Mouse (Mus musculus): Measurements from ENCODE around the gene Il25. TPM values are rescaled to one million over a fixed set of nuclear protein-coding genes. Genes with fewer than 3 reads are reported as not detected.
A peak's percentile ranks its signal among the peaks of the same experiment; 100 is the strongest.
"Not testable (repeated sequence)": the region's sequence is repeated elsewhere in the genome, so short reads cannot be mapped to it uniquely, and the experiment has no call there.

The Il25 gene
- polyA plus RNA-seq, 1 experiment from 2014 or later: not detected

DNA sequence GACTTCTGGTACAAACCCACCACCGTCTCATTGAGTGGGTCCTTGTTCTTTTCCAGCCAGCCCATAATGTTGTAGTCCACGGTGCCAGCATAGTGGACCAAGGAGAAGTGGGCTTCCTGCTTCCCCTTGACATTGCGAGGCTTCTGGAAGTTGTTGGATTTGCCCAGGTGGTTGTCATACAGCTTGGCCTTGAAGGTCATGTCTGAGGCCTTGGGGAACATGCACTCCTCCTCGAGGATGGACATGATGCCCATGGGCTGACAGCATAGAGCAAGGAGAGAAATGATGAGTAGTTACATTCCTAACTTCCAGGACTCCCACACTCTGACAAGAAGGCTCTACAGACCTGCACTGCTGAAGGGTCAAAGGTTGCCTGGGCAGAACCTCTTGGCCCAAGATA, 26.0 kb downstream of the Il25 start:
- Histone ChIP-seq H3K4me2 (ENCODE audit: low read length) (peak overlapping the region; percentile 66), H3K9me3 (ENCODE audit: control insufficient read depth, low read length) (no peaks in the 10 kb centered on the region), H3K4me1 (ENCODE audit: control insufficient read depth in 2 of 2, insufficient read depth in 2 of 2, low read length in 2 of 2) (peaks cover 15 to 22% of the 10 kb centered on the region in 2 experiments; a peak in 3 of 4 replicates), H3K27ac (replicated peaks in 1 of 2; ENCODE audit: control insufficient read depth in 1 of 2, insufficient read depth in 1 of 2, low read depth in 2 of 2, low read length in 2 of 2) (peak overlapping the region; percentile 7 to 39; a peak in 2 of 4 replicates), H3K4me3 (ENCODE audit: control insufficient read depth in 1 of 2, insufficient read depth in 1 of 2, low read depth in 1 of 2, low read length in 2 of 2) (peak overlapping the region in 1 of 2 experiments; percentile 12; a peak in 1 of 4 replicates), H3K9ac (ENCODE audit: low read length) (peak overlapping the region; percentile 63; the same call in 1 of the 2 replicates), H3K36me3 (ENCODE audit: control insufficient read depth, insufficient read depth, low read length) (peaks cover 97% of the 10 kb centered on the region), H3K27me3 (ENCODE audit: control insufficient read depth, insufficient read depth, low read length) (no peaks in the 10 kb centered on the region)
- 60% methylated on average over 4 of the region's 4 CpGs for WGBS
- no peak for ATAC-seq (ENCODE audit: insufficient number of reproducible peaks, insufficient read depth, low FRiP score, low read depth)

DNA sequence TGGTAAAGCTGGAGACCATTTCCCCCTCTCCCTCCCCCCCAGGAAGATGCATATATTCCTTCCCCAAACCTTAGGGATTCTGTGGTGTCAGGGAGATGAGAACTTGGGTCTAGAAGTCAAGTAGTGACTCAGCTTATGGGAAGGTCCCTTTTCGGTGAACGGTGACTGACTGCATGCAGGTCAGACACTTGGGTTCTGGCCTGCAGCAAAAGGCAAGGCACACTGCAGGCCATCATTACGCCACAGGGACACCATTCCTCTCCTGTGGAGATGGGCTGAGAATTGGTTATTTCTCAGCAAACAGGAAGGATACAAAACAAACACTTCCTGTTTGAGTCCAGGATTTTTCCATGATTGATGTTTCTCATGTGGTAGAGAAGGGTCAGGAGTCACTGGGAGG, 26.7 kb downstream of the Il25 start:
- Histone ChIP-seq H3K4me3 (ENCODE audit: control insufficient read depth in 1 of 2, insufficient read depth in 1 of 2, low read depth in 1 of 2, low read length in 2 of 2) (peak overlapping the region; percentile 11 to 16; a peak in 1 of 4 replicates), H3K4me2 (ENCODE audit: low read length) (peak overlapping the region; percentile 66; the same call in 1 of the 2 replicates), H3K27me3 (ENCODE audit: control insufficient read depth, insufficient read depth, low read length) (no peaks in the 10 kb centered on the region), H3K4me1 (ENCODE audit: control insufficient read depth in 2 of 2, insufficient read depth in 2 of 2, low read length in 2 of 2) (peaks cover 17 to 22% of the 10 kb centered on the region in 2 experiments; a peak in 3 of 4 replicates), H3K27ac (replicated peaks in 1 of 2; ENCODE audit: control insufficient read depth in 1 of 2, insufficient read depth in 1 of 2, low read depth in 2 of 2, low read length in 2 of 2) (peak overlapping the region; percentile 3 to 52; a peak in 2 of 4 replicates), H3K9me3 (ENCODE audit: control insufficient read depth, low read length) (no peaks in the 10 kb centered on the region), H3K36me3 (ENCODE audit: control insufficient read depth, insufficient read depth, low read length) (peaks cover 97% of the 10 kb centered on the region), H3K9ac (ENCODE audit: low read length) (peak overlapping the region; percentile 63)
- no peak for ATAC-seq (ENCODE audit: insufficient number of reproducible peaks, insufficient read depth, low FRiP score, low read depth)
- 74% methylated on average over 3 of the region's 3 CpGs for WGBS

DNA sequence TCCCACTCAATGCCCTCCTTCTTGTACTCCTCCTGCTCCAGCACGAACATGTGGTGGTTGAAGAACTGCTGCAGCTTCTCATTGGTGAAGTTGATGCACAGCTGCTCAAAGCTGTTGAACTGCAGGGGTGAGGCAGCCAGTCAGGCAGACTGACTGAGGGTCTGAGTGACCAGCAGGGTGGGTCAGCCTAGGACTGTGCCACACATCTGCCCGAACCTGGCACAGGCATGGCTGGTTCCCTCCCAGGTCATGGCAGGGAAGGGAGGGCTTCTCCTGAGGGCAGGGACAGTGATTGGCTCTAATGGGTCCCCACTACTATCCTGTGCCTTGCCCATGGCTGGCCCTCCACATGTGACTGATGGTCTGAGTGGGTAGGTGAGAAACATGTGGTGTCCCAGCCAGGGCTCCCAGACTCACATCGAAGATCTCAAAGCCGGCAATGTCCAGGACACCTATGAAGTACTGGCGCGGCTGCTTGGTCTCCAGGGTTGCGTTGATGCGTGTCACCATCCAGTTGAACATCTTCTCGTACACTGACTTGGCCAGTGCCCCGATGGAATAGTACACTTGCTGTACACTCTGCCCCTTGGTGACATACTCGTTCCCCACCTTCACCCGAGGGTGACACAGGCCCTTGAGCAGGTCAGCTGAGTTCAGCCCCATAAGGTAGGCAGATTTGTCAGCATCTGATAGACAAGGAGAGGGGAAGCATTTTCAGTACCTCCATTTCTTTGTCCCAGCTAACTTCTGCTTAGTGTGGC, 27.5 kb downstream of the Il25 start:
- H3K9me3 ChIP-seq (ENCODE audit: control insufficient read depth, low read length); H3K27me3 ChIP-seq (ENCODE audit: control insufficient read depth, insufficient read depth, low read length); ATAC-seq (ENCODE audit: insufficient number of reproducible peaks, insufficient read depth, low FRiP score, low read depth): not testable (repeated sequence)
- Histone ChIP-seq H3K36me3 (ENCODE audit: control insufficient read depth, insufficient read depth, low read length) (peaks cover 97% of the 10 kb centered on the region), H3K4me1 (ENCODE audit: control insufficient read depth in 2 of 2, insufficient read depth in 2 of 2, low read length in 2 of 2) (peaks cover 18 to 22% of the 10 kb centered on the region in 2 experiments; a peak in 3 of 4 replicates), H3K4me3 (ENCODE audit: control insufficient read depth in 1 of 2, insufficient read depth in 1 of 2, low read depth in 1 of 2, low read length in 2 of 2) (peak overlapping the region; percentile 18 to 42), H3K4me2 (ENCODE audit: low read length) (peak overlapping the region; percentile 66), H3K27ac (replicated peaks in 1 of 2; ENCODE audit: control insufficient read depth in 1 of 2, insufficient read depth in 1 of 2, low read depth in 2 of 2, low read length in 2 of 2) (peak overlapping the region; percentile 14 to 87; a peak in 2 of 4 replicates), H3K9ac (ENCODE audit: low read length) (peak overlapping the region; percentile 83; the same call in 1 of the 2 replicates)
- WGBS: 67% methylated on average over 12 of the region's 12 CpGs

DNA sequence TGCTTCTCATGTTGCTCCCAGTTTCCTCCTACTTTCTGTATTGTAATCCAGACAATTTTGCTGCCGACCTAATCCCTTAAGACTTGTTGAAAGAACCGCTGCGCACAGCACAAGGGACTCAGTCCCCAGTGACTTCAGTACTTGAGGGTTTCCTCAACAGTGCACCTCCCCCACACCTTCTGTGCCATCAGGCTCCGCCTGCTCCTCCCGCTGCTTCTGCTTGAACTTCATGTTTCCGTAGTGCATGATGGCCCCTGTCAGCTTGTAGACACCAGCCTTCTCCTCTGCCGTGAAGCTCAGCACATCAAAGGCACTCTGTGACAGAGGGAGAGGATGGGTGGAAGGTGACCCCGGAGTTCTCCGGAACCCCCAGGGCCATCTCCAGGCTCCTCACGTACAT, 28.3 kb downstream of the Il25 start:
- peak overlapping the region; percentile 83 for H3K9ac ChIP-seq (ENCODE audit: low read length)
- peak overlapping the region; percentile 29 to 87 for H3K27ac ChIP-seq (replicated peaks in 1 of 2; ENCODE audit: control insufficient read depth in 1 of 2, insufficient read depth in 1 of 2, low read depth in 2 of 2, low read length in 2 of 2)
- ATAC-seq (ENCODE audit: insufficient number of reproducible peaks, insufficient read depth, low FRiP score, low read depth): no peak
- H3K4me2 ChIP-seq (ENCODE audit: low read length): peak overlapping the region; percentile 66
- H3K4me1 ChIP-seq (ENCODE audit: control insufficient read depth in 2 of 2, insufficient read depth in 2 of 2, low read length in 2 of 2): peaks cover 18 to 22% of the 10 kb centered on the region in 2 experiments; a peak in 3 of 4 replicates
- 38% methylated on average over 10 of the region's 10 CpGs for WGBS
- H3K9me3 ChIP-seq (ENCODE audit: control insufficient read depth, low read length): no peaks in the 10 kb centered on the region
- H3K27me3 ChIP-seq (ENCODE audit: control insufficient read depth, insufficient read depth, low read length): no peaks in the 10 kb centered on the region
- H3K4me3 ChIP-seq (ENCODE audit: control insufficient read depth in 1 of 2, insufficient read depth in 1 of 2, low read depth in 1 of 2, low read length in 2 of 2): peak overlapping the region; percentile 31 to 42; a peak in 3 of 4 replicates
- H3K36me3 ChIP-seq (ENCODE audit: control insufficient read depth, insufficient read depth, low read length): peaks cover 90% of the 10 kb centered on the region

DNA sequence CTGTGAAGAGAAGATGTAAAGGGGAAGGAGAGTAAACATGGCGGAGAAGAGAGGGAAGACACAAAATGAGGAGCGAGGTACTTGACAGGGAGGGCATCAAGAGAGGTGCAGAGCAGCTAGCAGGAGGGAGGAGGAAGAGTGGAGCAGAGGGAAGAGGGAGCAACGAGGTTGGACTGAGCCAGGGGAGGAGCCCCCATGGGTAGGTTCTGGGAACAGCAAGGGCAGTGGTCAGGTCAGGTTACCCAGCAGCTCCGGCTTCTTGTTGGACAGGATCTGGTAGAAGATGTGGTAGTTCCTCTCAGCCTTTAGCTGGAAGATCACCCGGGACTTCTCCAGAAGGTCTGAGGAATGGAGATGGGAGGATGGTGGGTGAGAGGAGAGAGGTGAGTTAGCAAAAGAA, 29.0 kb downstream of the Il25 start:
- Histone ChIP-seq H3K9ac (ENCODE audit: low read length) (peak overlapping the region; percentile 83), H3K4me1 (ENCODE audit: control insufficient read depth in 2 of 2, insufficient read depth in 2 of 2, low read length in 2 of 2) (peaks cover 18 to 24% of the 10 kb centered on the region in 2 experiments; a peak in 3 of 4 replicates), H3K4me2 (ENCODE audit: low read length) (peak overlapping the region; percentile 66), H3K36me3 (ENCODE audit: control insufficient read depth, insufficient read depth, low read length) (peaks cover 83% of the 10 kb centered on the region), H3K4me3 (ENCODE audit: control insufficient read depth in 1 of 2, insufficient read depth in 1 of 2, low read depth in 1 of 2, low read length in 2 of 2) (peak overlapping the region; percentile 31 to 42), H3K9me3 (ENCODE audit: control insufficient read depth, low read length) (no peaks in the 10 kb centered on the region), H3K27ac (replicated peaks in 1 of 2; ENCODE audit: control insufficient read depth in 1 of 2, insufficient read depth in 1 of 2, low read depth in 2 of 2, low read length in 2 of 2) (peak overlapping the region; percentile 71 to 87), H3K27me3 (ENCODE audit: control insufficient read depth, insufficient read depth, low read length) (no peaks in the 10 kb centered on the region)
- WGBS: 47% methylated on average over 5 of the region's 5 CpGs
- no peak for ATAC-seq (ENCODE audit: insufficient number of reproducible peaks, insufficient read depth, low FRiP score, low read depth)

DNA sequence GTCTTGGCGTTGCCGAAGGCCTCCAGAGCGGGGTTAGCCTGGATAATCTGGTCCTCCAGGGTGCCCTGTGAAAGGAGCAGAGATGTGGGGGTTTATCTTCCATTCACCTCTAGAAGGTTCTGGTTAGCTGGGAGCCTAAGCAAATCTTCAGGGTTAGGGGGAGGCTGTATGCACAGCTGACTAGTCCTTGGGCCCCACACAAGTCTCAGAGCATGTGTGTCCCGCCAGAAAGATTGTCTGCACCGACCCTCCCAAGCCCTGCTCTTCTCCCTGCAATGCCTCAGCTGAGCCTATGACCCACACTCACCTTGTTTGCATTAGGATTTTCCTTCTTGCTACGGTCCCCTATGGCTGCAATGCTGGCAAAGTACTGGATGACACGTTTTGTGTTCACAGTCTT, 30.2 kb downstream of the Il25 start:
- WGBS: 46% methylated on average over 7 of the region's 7 CpGs
- Histone ChIP-seq H3K27me3 (ENCODE audit: control insufficient read depth, insufficient read depth, low read length) (no peaks in the 10 kb centered on the region), H3K4me3 (ENCODE audit: control insufficient read depth in 1 of 2, insufficient read depth in 1 of 2, low read depth in 1 of 2, low read length in 2 of 2) (peak overlapping the region; percentile 42 to 62), H3K27ac (replicated peaks in 1 of 2; ENCODE audit: control insufficient read depth in 1 of 2, insufficient read depth in 1 of 2, low read depth in 2 of 2, low read length in 2 of 2) (peak overlapping the region; percentile 71 to 87), H3K9ac (ENCODE audit: low read length) (peak overlapping the region; percentile 83), H3K4me1 (ENCODE audit: control insufficient read depth in 2 of 2, insufficient read depth in 2 of 2, low read length in 2 of 2) (peaks cover 23 to 36% of the 10 kb centered on the region in 2 experiments), H3K4me2 (ENCODE audit: low read length) (peak overlapping the region; percentile 66), H3K9me3 (ENCODE audit: control insufficient read depth, low read length) (no peaks in the 10 kb centered on the region), H3K36me3 (ENCODE audit: control insufficient read depth, insufficient read depth, low read length) (peaks cover 71% of the 10 kb centered on the region)
- ATAC-seq (ENCODE audit: insufficient number of reproducible peaks, insufficient read depth, low FRiP score, low read depth): no peak

DNA sequence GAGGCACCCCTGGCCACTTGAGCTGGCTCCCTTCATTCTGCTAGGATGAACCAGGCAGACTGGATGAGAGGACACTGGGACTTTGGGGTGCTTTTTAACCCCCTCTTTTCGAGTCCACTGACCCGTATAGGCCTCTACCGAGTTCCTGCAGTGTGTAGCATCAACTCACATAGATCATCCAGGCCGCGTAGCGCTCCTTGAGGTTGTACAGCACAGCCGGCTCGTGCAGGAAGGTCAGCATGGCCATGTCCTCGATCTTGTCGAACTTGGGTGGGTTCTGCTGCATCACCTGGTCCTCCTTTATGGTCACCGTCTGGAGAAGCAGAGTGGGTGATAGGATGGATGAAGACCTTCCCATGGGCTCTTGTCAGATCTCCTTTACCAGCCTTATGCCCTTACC, 31.2 kb downstream of the Il25 start:
- WGBS: 59% methylated on average over 11 of the region's 11 CpGs
- no peaks in the 10 kb centered on the region for H3K27me3 ChIP-seq (ENCODE audit: control insufficient read depth, insufficient read depth, low read length)
- H3K4me2 ChIP-seq (ENCODE audit: low read length): peak overlapping the region; percentile 66
- H3K9ac ChIP-seq (ENCODE audit: low read length): peak overlapping the region; percentile 83
- no peak for ATAC-seq (ENCODE audit: insufficient number of reproducible peaks, insufficient read depth, low FRiP score, low read depth)
- peak overlapping the region; percentile 42 to 62 for H3K4me3 ChIP-seq (ENCODE audit: control insufficient read depth in 1 of 2, insufficient read depth in 1 of 2, low read depth in 1 of 2, low read length in 2 of 2)
- H3K27ac ChIP-seq (replicated peaks in 1 of 2; ENCODE audit: control insufficient read depth in 1 of 2, insufficient read depth in 1 of 2, low read depth in 2 of 2, low read length in 2 of 2): peak overlapping the region; percentile 87 to 92
- H3K9me3 ChIP-seq (ENCODE audit: control insufficient read depth, low read length): no peaks in the 10 kb centered on the region
- H3K4me1 ChIP-seq (ENCODE audit: control insufficient read depth in 2 of 2, insufficient read depth in 2 of 2, low read length in 2 of 2): peaks cover 27 to 31% of the 10 kb centered on the region in 2 experiments
- H3K36me3 ChIP-seq (ENCODE audit: control insufficient read depth, insufficient read depth, low read length): peaks cover 61% of the 10 kb centered on the region
